15 mouse cellular contexts compared by ENCODE assay signal in the genomic region with DNA sequence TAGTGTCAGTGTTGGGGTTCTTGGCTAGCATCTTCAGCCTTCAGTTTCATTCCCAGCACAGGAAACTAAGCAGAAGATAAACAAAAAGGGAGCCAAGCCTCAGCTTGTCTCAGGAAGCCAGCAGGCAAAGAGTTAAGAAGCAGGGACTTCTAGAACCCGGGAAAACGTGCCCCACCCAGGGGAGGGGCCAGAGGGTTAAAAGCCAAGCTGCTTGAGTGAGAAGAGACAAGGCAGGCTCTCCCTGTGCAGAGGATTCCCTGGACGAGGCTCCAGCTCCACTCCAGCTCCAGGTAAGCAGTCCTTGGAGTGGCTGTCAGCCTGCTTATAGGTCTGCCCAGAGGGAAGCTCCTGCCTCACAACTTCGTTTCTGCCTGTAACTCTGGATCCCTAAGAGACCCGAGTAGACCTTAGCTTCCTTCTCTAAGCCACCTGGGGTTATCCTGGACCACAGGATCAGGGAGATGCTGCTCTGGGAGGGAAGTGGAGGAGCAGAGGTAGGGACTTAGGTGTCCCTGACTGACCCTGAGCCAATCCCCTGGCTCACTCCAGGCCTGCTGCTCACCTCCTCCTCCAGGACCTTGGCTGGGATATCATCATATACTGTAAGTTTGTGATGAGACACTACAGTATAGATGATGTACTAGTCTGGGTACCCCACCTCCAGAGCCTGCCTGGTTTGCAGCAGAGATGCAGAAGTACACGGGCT. TPM values are rescaled to one million over a fixed set of nuclear protein-coding genes. Genes with fewer than 3 reads are reported as not detected.
DNase-seq lines count a peak whose midpoint lies in the region; ATAC-seq lines count a peak whose summit lies in the region.
"Had no signal": no experiment of that assay in that cellular context is flagged by ENCODE, and none has a peak within 500 bp of the region (broad histone marks: within the 10 kb centered on the region; RNA-seq: fewer than 3 reads in every experiment).

No protein-coding gene starts in this region.

- peaks cover 56% of the 10 kb centered on the region for H3K36me3 ChIP-seq in megakaryocyte, embryonic 14.5 days (replicated peaks; ENCODE audit: low read length)
- peaks cover 60% of the 10 kb centered on the region for H3K36me3 ChIP-seq in limb, embryonic 12.5 days
- H3K36me3 ChIP-seq in hindbrain, embryonic 11.5 days (ENCODE audit: control insufficient read depth, insufficient read depth, low read length), result 0 out of 2 replicates have a peak, but pooled peaks cover 5% of the 10 kb centered on the region
- peaks cover 43% of the 10 kb centered on the region for H3K36me3 ChIP-seq in forebrain, embryonic 15.5 days

- peaks cover 49% of the 10 kb centered on the region for H3K4me1 ChIP-seq in megakaryocyte, embryonic 14.5 days
- H3K4me1 ChIP-seq in limb, embryonic 12.5 days (replicated peaks), result no peaks in the 10 kb centered on the region; the same call in 1 of the 2 replicates
- no peaks in the 10 kb centered on the region for H3K4me1 ChIP-seq in hindbrain, embryonic 11.5 days (replicated peaks; ENCODE audit: control insufficient read depth, insufficient read depth, low read length)
- no peaks in the 10 kb centered on the region for H3K4me1 ChIP-seq in forebrain, embryonic 15.5 days

- DNase-seq in c-Kit-negative CD71-positive TER-119-positive erythroid progenitor cells, embryonic 14.5 days (ENCODE audit: low read depth, low spot score), result peak; percentile 88
- DNase-seq in spleen, postnatal 36 days (ENCODE audit: low spot score in 2 of 2), result peak; percentile 72 to 83
- DNase-seq in cerebellum, postnatal 10 days, result no peak
- no peak for DNase-seq in hindbrain, embryonic 11.5 days (ENCODE audit: low spot score)
- DNase-seq: adrenal gland, adult 2 months; cerebellum, adult 2 months; gastrocnemius, postnatal 10 days; kidney, postnatal 10 days; lung, adult 2 months; thymus, postnatal 14 days had no signal

- H3K9ac ChIP-seq in limb, embryonic 12.5 days (replicated peaks), result peak overlapping the region; percentile 37; the same call in 1 of the 2 replicates
- no peak overlapping the region for H3K9ac ChIP-seq in hindbrain, embryonic 11.5 days (ENCODE audit: low read depth, low read length)
- no peak overlapping the region for H3K9ac ChIP-seq in forebrain, embryonic 15.5 days (replicated peaks)
- H3K9ac ChIP-seq: hindbrain, embryonic 14.5 days had no signal

- H3K9me3 ChIP-seq in megakaryocyte, embryonic 14.5 days, result no peaks in the 10 kb centered on the region
- no peaks in the 10 kb centered on the region for H3K9me3 ChIP-seq in limb, embryonic 12.5 days
- H3K9me3 ChIP-seq in hindbrain, embryonic 11.5 days (ENCODE audit: control insufficient read depth, low read length), result no peaks in the 10 kb centered on the region
- no peaks in the 10 kb centered on the region for H3K9me3 ChIP-seq in forebrain, embryonic 15.5 days

- ATAC-seq in megakaryocyte, adult 5-6 weeks (ENCODE audit: poor library complexity, severe bottlenecking), result no peak
- ATAC-seq in limb, embryonic 12.5 days (ENCODE audit: insufficient number of reproducible peaks, insufficient read depth, low FRiP score, low TSS enrichment, low read depth), result no peak
- ATAC-seq in hindbrain, embryonic 11.5 days (ENCODE audit: low FRiP score), result no peak
- no peak for ATAC-seq in forebrain, embryonic 15.5 days (replicated peaks)

- no peaks in the 10 kb centered on the region for H3K27me3 ChIP-seq in megakaryocyte, embryonic 14.5 days (replicated peaks)
- no peaks in the 10 kb centered on the region for H3K27me3 ChIP-seq in limb, embryonic 12.5 days
- H3K27me3 ChIP-seq in hindbrain, embryonic 11.5 days (ENCODE audit: control insufficient read depth, insufficient read depth, low read length), result no peaks in the 10 kb centered on the region
- no peaks in the 10 kb centered on the region for H3K27me3 ChIP-seq in forebrain, embryonic 15.5 days

- 25% methylated on average over 6 of the region's 6 CpGs for WGBS in limb, embryonic 12.5 days
- 40% methylated on average over 6 of the region's 6 CpGs for WGBS in hindbrain, embryonic 11.5 days
- 32% methylated on average over 6 of the region's 6 CpGs for WGBS in forebrain, embryonic 15.5 days

- H3K27ac ChIP-seq in limb, embryonic 12.5 days, result no peak overlapping the region
- H3K27ac ChIP-seq in hindbrain, embryonic 11.5 days (ENCODE audit: low read depth, low read length), result no peak overlapping the region; the same call in 1 of the 2 replicates
- H3K27ac ChIP-seq in forebrain, embryonic 15.5 days (replicated peaks), result no peak overlapping the region
- H3K27ac ChIP-seq: hindbrain, embryonic 14.5 days had no signal

- peak overlapping the region; percentile 71 for H3K4me3 ChIP-seq in megakaryocyte, embryonic 14.5 days (replicated peaks)
- H3K4me3 ChIP-seq in limb, embryonic 12.5 days (replicated peaks), result no peak overlapping the region
- H3K4me3 ChIP-seq in hindbrain, embryonic 11.5 days (ENCODE audit: low read depth, low read length), result no peak overlapping the region
- no peak overlapping the region for H3K4me3 ChIP-seq in forebrain, embryonic 15.5 days

- no peak overlapping the region for H3K4me2 ChIP-seq in limb, embryonic 12.5 days
- no peak overlapping the region for H3K4me2 ChIP-seq in hindbrain, embryonic 11.5 days (replicated peaks; ENCODE audit: low read depth, low read length)
- H3K4me2 ChIP-seq in forebrain, embryonic 15.5 days (replicated peaks), result no peak overlapping the region
- H3K4me2 ChIP-seq: hindbrain, embryonic 14.5 days had no signal

RNA-seq across cellular contexts. Expression of a gene that starts 7.6 kb away (rescaled TPM):
- 1.6 TPM in 1 of 2 replicates, not detected in the other for polyA plus RNA-seq in megakaryocyte, embryonic 14.5 days (2012; ENCODE audit: insufficient read depth, low replicate concordance)
- total RNA-seq in megakaryocyte, adult 5-6 weeks (2015), result 14.1 and 19.2 TPM in 2 replicates
- 20.9 and 22.1 TPM in 2 replicates for total RNA-seq in megakaryocyte, adult 5-6 weeks (2017)
- 39.2 and 41.0 TPM in 2 replicates for polyA plus RNA-seq in limb, embryonic 12.5 days (2016; fragmentation: Nextera tagmentation; extraction: Ambion mirVana)
- 31.9 and 37.2 TPM in 2 replicates for polyA plus RNA-seq in hindbrain, embryonic 11.5 days (2014; fragmentation: Nextera tagmentation; extraction: Ambion mirVana)
- polyA plus RNA-seq in forebrain, embryonic 15.5 days (2015; fragmentation: Nextera tagmentation; extraction: Ambion mirVana), result 33.3 TPM in 2 replicates

RNA-seq across cellular contexts. Expression of a gene that starts 21.9 kb away (rescaled TPM):
- polyA plus RNA-seq in megakaryocyte, embryonic 14.5 days (2012; ENCODE audit: insufficient read depth, low replicate concordance), result 32.0 and 49.0 TPM in 2 replicates
- 24.0 and 28.2 TPM in 2 replicates for total RNA-seq in megakaryocyte, adult 5-6 weeks (2015)
- 8.5 and 9.1 TPM in 2 replicates for total RNA-seq in megakaryocyte, adult 5-6 weeks (2017)
- polyA plus RNA-seq in limb, embryonic 12.5 days (2016; fragmentation: Nextera tagmentation; extraction: Ambion mirVana), result 12.7 and 14.5 TPM in 2 replicates
- 24.3 and 24.4 TPM in 2 replicates for polyA plus RNA-seq in hindbrain, embryonic 11.5 days (2014; fragmentation: Nextera tagmentation; extraction: Ambion mirVana)
- polyA plus RNA-seq in forebrain, embryonic 15.5 days (2015; fragmentation: Nextera tagmentation; extraction: Ambion mirVana), result 20.0 and 20.5 TPM in 2 replicates

RNA-seq across cellular contexts. Expression of a gene that starts 34.8 kb away (rescaled TPM):
- polyA plus RNA-seq in megakaryocyte, embryonic 14.5 days (2012; ENCODE audit: insufficient read depth, low replicate concordance), result 2.2 and 9.5 TPM in 2 replicates
- total RNA-seq in megakaryocyte, adult 5-6 weeks (2015), result 82.9 and 91.4 TPM in 2 replicates
- total RNA-seq in megakaryocyte, adult 5-6 weeks (2017), result 140 and 141 TPM in 2 replicates
- polyA plus RNA-seq in limb, embryonic 12.5 days (2016; fragmentation: Nextera tagmentation; extraction: Ambion mirVana), result 49.5 and 52.0 TPM in 2 replicates
- polyA plus RNA-seq in hindbrain, embryonic 11.5 days (2014; fragmentation: Nextera tagmentation; extraction: Ambion mirVana), result 56.3 and 60.0 TPM in 2 replicates
- polyA plus RNA-seq in forebrain, embryonic 15.5 days (2015; fragmentation: Nextera tagmentation; extraction: Ambion mirVana), result 90.2 and 98.3 TPM in 2 replicates

RNA-seq across cellular contexts. Expression of a gene that starts 40.5 kb away (rescaled TPM):
- 5.9 and 7.0 TPM in 2 replicates for polyA plus RNA-seq in megakaryocyte, embryonic 14.5 days (2012; ENCODE audit: insufficient read depth, low replicate concordance)
- total RNA-seq in megakaryocyte, adult 5-6 weeks (2015), result 4.8 and 5.6 TPM in 2 replicates
- 3.5 and 5.3 TPM in 2 replicates for total RNA-seq in megakaryocyte, adult 5-6 weeks (2017)
- polyA plus RNA-seq in limb, embryonic 12.5 days (2016; fragmentation: Nextera tagmentation; extraction: Ambion mirVana), result 19.0 and 20.4 TPM in 2 replicates
- polyA plus RNA-seq in hindbrain, embryonic 11.5 days (2014; fragmentation: Nextera tagmentation; extraction: Ambion mirVana), result 20.0 and 21.0 TPM in 2 replicates
- 32.8 and 33.4 TPM in 2 replicates for polyA plus RNA-seq in forebrain, embryonic 15.5 days (2015; fragmentation: Nextera tagmentation; extraction: Ambion mirVana)

Comparison
In these comparisons a context has a peak if more than half of its experiments do, and no peak if none do; other contexts are left out.
1. DNase-seq: peak in c-Kit-negative CD71-positive TER-119-positive erythroid progenitor cells, embryonic 14.5 days (single experiment) and spleen, postnatal 36 days (2 of 2); none in cerebellum, postnatal 10 days (0 of 2) and hindbrain, embryonic 11.5 days (single experiment).
2. RNA of a gene that starts 7.6 kb away (polyA plus RNA-seq): 39.2 to 41.0 TPM in limb, embryonic 12.5 days, 33.3 TPM in forebrain, embryonic 15.5 days and 31.9 to 37.2 TPM in hindbrain, embryonic 11.5 days; 1.6 TPM in megakaryocyte, embryonic 14.5 days; every median in the first group is over 10 times any median in the second.